Mouse (Mus musculus) heart, adult 2 months (tissue): Measurements from ENCODE around the gene Dgkz.

Experiments
- EP300 ChIP-seq: fragments of 200-500 bp; IDR thresholded peaks from 2 replicates; pipeline ENCODE4 v1.6.1; 2011; ENCODE audit warnings: low read depth, low read length, control low read depth; ENCODE audit not compliant: insufficient read depth
- POLR2A ChIP-seq: fragments of 200-500 bp; IDR thresholded peaks from 2 replicates; pipeline ENCODE4 v1.6.1; 2011; ENCODE audit warnings: mild to moderate bottlenecking, low read depth, low read length, control low read depth; ENCODE audit not compliant: insufficient read depth

GRCm38 (mm10) chr2:91931328-91932159 lies 44.1 kb downstream of the Dgkz start:
- TF ChIP-seq POLR2A (no peak), EP300 (no peak)
